Mouse (Mus musculus): Measurements from ENCODE around the gene Dbi.

DNA sequence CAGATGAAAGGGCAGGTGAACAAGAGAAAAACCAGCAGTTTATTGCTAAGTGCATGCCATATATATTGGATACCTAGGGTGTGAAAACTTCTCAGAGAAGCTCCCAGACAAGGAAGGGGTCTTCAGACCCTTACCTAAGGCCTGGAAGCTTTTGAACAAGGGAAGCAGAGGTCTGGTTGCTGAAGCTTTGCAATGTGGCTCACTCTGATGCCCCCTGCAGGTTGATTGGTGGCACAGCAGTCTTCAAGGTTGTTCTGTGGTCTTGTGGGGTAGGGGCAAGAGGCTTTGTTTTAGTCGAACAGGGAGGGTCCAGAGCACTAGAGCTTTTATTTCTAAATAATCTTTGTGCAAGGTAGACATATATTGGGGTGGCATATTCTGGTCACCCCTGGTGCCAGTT is 34.4 kb upstream of the Dbi start:
- TF ChIP-seq CTCF (IDR thresholded peaks at IDR 0.05; ENCODE audit: control insufficient read depth, insufficient read depth, insufficient read length) = peak; percentile 60
- no peak for TF ChIP-seq MYOG (IDR thresholded peaks at IDR 0.05; ENCODE audit: control insufficient read depth, extremely low read depth, insufficient read length)
- TF ChIP-seq FOSL1 (IDR thresholded peaks at IDR 0.05; ENCODE audit: insufficient read depth, low read length, poor library complexity, severe bottlenecking) = no peak
- TF ChIP-seq MAX (IDR thresholded peaks at IDR 0.05) = no peak
- TF ChIP-seq USF1 (IDR thresholded peaks at IDR 0.05; ENCODE audit: low read depth) = no peak
- no peak for TF ChIP-seq MYOD1 (IDR thresholded peaks at IDR 0.05; ENCODE audit: control insufficient read depth, insufficient read length, low read depth)

All from C2C12 (cell line).